ENCODE assay signal across 17 mouse cellular contexts in genomic region chr8:104606329-104606728, GRCm38 (mm10). TPM values are rescaled to one million over a fixed set of nuclear protein-coding genes. Genes with fewer than 3 reads are reported as not detected.
A peak's percentile ranks its signal among the peaks of the same experiment; 100 is the strongest.
DNase-seq lines count a peak whose midpoint lies in the region; ATAC-seq and TF ChIP-seq lines count a peak whose summit lies in the region.
"Had no signal": no experiment of that assay in that cellular context is flagged by ENCODE, and none has a peak within 500 bp of the region (broad histone marks: within the 10 kb centered on the region; RNA-seq: fewer than 3 reads in every experiment).

No protein-coding gene starts in this region.

- H3K4me3 ChIP-seq in heart, adult 2 months, result no peak overlapping the region
- H3K4me3 ChIP-seq in midbrain, embryonic 11.5 days (ENCODE audit: low read depth, low read length), result no peak overlapping the region
- H3K4me3 ChIP-seq in midbrain, embryonic 10.5 days, result no peak overlapping the region
- H3K4me3 ChIP-seq in heart, embryonic 15.5 days, result no peak overlapping the region
- H3K4me3 ChIP-seq in stomach, embryonic 16.5 days (replicated peaks; ENCODE audit: low read length), result no peak overlapping the region
- H3K4me3 ChIP-seq: midbrain, embryonic 15.5 days; neural tube, embryonic 13.5 days had no signal

- no peak for ATAC-seq in midbrain, embryonic 11.5 days (ENCODE audit: low FRiP score)
- no peak; the same call in 1 of the 2 replicates for ATAC-seq in heart, embryonic 15.5 days (replicated peaks; ENCODE audit: insufficient number of reproducible peaks, insufficient read depth, low FRiP score, low read depth)
- peak; percentile 50; the same call in 1 of the 2 replicates for ATAC-seq in stomach, embryonic 16.5 days (ENCODE audit: insufficient read depth, low FRiP score)
- ATAC-seq: hindbrain, embryonic 16.5 days; midbrain, embryonic 15.5 days had no signal

- TF ChIP-seq CTCF in heart, adult 2 months (IDR thresholded peaks at IDR 0.05), result no peak

- no peaks in the 10 kb centered on the region for H3K79me2 ChIP-seq in heart, adult 2 months (replicated peaks; ENCODE audit: control insufficient read depth, insufficient read depth, low read length)

- TF ChIP-seq EP300 in heart, adult 2 months (IDR thresholded peaks at IDR 0.05; ENCODE audit: insufficient read depth, low read depth, low read length), result no peak

- no peak for TF ChIP-seq POLR2A in heart, adult 2 months (IDR thresholded peaks at IDR 0.05; ENCODE audit: insufficient read depth, low read depth, low read length)

- intact Hi-C loops in heart, adult 2 months (cut with DNase I), result no loop called here

- WGBS in heart, adult 2 months, result 12% methylated on average over 6 of the region's 6 CpGs
- 56% methylated on average over 6 of the region's 6 CpGs for WGBS in midbrain, embryonic 11.5 days
- WGBS in midbrain, embryonic 10.5 days, result 53% methylated on average over 6 of the region's 6 CpGs
- 9% methylated on average over 6 of the region's 6 CpGs for WGBS in heart, embryonic 15.5 days
- 38% methylated on average over 6 of the region's 6 CpGs for WGBS in stomach, embryonic 16.5 days

- no peak overlapping the region for H3K9ac ChIP-seq in heart, adult 2 months (ENCODE audit: low read depth, low read length)
- H3K9ac ChIP-seq in midbrain, embryonic 11.5 days (ENCODE audit: low read length), result no peak overlapping the region
- peak overlapping the region; percentile 15; the same call in 1 of the 2 replicates for H3K9ac ChIP-seq in heart, embryonic 15.5 days
- no peak overlapping the region for H3K9ac ChIP-seq in stomach, embryonic 16.5 days (ENCODE audit: low read length)
- H3K9ac ChIP-seq: lung, embryonic 14.5 days; midbrain, embryonic 15.5 days; neural tube, embryonic 13.5 days had no signal

- no peaks in the 10 kb centered on the region for H3K9me3 ChIP-seq in midbrain, embryonic 11.5 days (ENCODE audit: control insufficient read depth, low read length)
- no peaks in the 10 kb centered on the region for H3K9me3 ChIP-seq in midbrain, embryonic 10.5 days (replicated peaks)
- H3K9me3 ChIP-seq in heart, embryonic 15.5 days (replicated peaks), result no peaks in the 10 kb centered on the region
- H3K9me3 ChIP-seq in stomach, embryonic 16.5 days (replicated peaks; ENCODE audit: control insufficient read depth, low read length), result no peaks in the 10 kb centered on the region
- H3K9me3 ChIP-seq: midbrain, embryonic 15.5 days; neural tube, embryonic 13.5 days had no signal

- peaks cover 9% of the 10 kb centered on the region for H3K4me1 ChIP-seq in heart, adult 2 months (ENCODE audit: control insufficient read depth, insufficient read depth, low read length)
- no peaks in the 10 kb centered on the region for H3K4me1 ChIP-seq in midbrain, embryonic 11.5 days (ENCODE audit: control insufficient read depth, insufficient read depth, low read length)
- H3K4me1 ChIP-seq in midbrain, embryonic 10.5 days, result peaks cover 16% of the 10 kb centered on the region
- H3K4me1 ChIP-seq in heart, embryonic 15.5 days (replicated peaks), result peaks cover 83% of the 10 kb centered on the region
- H3K4me1 ChIP-seq in stomach, embryonic 16.5 days (ENCODE audit: control insufficient read depth, insufficient read depth, low read length), result peaks cover 4% of the 10 kb centered on the region

- H3K4me2 ChIP-seq in midbrain, embryonic 11.5 days, result no peak overlapping the region
- H3K4me2 ChIP-seq in heart, embryonic 15.5 days, result no peak overlapping the region
- H3K4me2 ChIP-seq in stomach, embryonic 16.5 days (ENCODE audit: low read depth, low read length), result no peak overlapping the region
- H3K4me2 ChIP-seq: lung, embryonic 14.5 days; midbrain, embryonic 15.5 days; neural tube, embryonic 13.5 days had no signal

- no peaks in the 10 kb centered on the region for H3K27me3 ChIP-seq in heart, adult 2 months (ENCODE audit: control insufficient read depth, insufficient read depth, low read length)
- H3K27me3 ChIP-seq in midbrain, embryonic 11.5 days (ENCODE audit: control insufficient read depth, insufficient read depth, low read length), result no peaks in the 10 kb centered on the region
- H3K27me3 ChIP-seq in midbrain, embryonic 10.5 days (ENCODE audit: low read depth, poor library complexity, severe bottlenecking), result peaks cover 8% of the 10 kb centered on the region
- H3K27me3 ChIP-seq in heart, embryonic 15.5 days, result no peaks in the 10 kb centered on the region
- no peaks in the 10 kb centered on the region for H3K27me3 ChIP-seq in stomach, embryonic 16.5 days (ENCODE audit: control insufficient read depth, insufficient read depth, low read length)

- peak; percentile 29 to 45 for DNase-seq in heart, adult 2 months
- DNase-seq in heart, adult 8-10 months (ENCODE audit: low spot score), result no peak
- DNase-seq in midbrain, embryonic 11.5 days (ENCODE audit: low spot score, missing footprints), result peak; percentile 65
- no peak for DNase-seq in midbrain, embryonic 10.5 days (ENCODE audit: low spot score)
- no peak for DNase-seq in left cerebral cortex, adult 11 months (ENCODE audit: low spot score)
- DNase-seq in layer of hippocampus, postnatal 14 days (ENCODE audit: low spot score in 2 of 2), result no peak
- DNase-seq: adrenal gland, adult 2 months; cerebellum, postnatal 36 days; lung, embryonic 14.5 days had no signal

- H3K27ac ChIP-seq in heart, adult 2 months, result peak overlapping the region; percentile 90
- no peak overlapping the region for H3K27ac ChIP-seq in midbrain, embryonic 11.5 days (ENCODE audit: low read depth, low read length)
- no peak overlapping the region for H3K27ac ChIP-seq in midbrain, embryonic 10.5 days (replicated peaks)
- H3K27ac ChIP-seq in heart, embryonic 15.5 days, result peak overlapping the region; percentile 98
- peak overlapping the region; percentile 19; the same call in 1 of the 2 replicates for H3K27ac ChIP-seq in stomach, embryonic 16.5 days (ENCODE audit: low read length)
- H3K27ac ChIP-seq: midbrain, embryonic 15.5 days; neural tube, embryonic 13.5 days had no signal

- H3K36me3 ChIP-seq in heart, adult 2 months (ENCODE audit: control insufficient read depth, insufficient read depth, low read length), result no peaks in the 10 kb centered on the region; the same call in 1 of the 2 replicates
- H3K36me3 ChIP-seq in midbrain, embryonic 11.5 days (ENCODE audit: control insufficient read depth, insufficient read depth, low read length), result no peaks in the 10 kb centered on the region
- no peaks in the 10 kb centered on the region for H3K36me3 ChIP-seq in midbrain, embryonic 10.5 days
- no peaks in the 10 kb centered on the region for H3K36me3 ChIP-seq in heart, embryonic 15.5 days
- no peaks in the 10 kb centered on the region for H3K36me3 ChIP-seq in stomach, embryonic 16.5 days (ENCODE audit: control insufficient read depth, insufficient read depth, low read length)
- H3K36me3 ChIP-seq: midbrain, embryonic 15.5 days; neural tube, embryonic 13.5 days had no signal

RNA-seq across cellular contexts. Expression of gene Pdp2, which starts 15.1 kb away (rescaled TPM):
- total RNA-seq in heart, adult 2 months (2021), result 10 to 100 TPM; 18.4 to 35.8 TPM
- polyA plus RNA-seq in heart, adult 2 months (2012; rRNA removed), result 10.0 and 18.8 TPM in 2 replicates
- total RNA-seq in heart, adult 8-10 months (2022), result 10 to 100 TPM; 24.1 to 44.1 (median 34.9) TPM
- 17.2 and 17.3 TPM in 2 replicates for polyA plus RNA-seq in midbrain, embryonic 11.5 days (2014; fragmentation: Nextera tagmentation; extraction: Ambion mirVana)
- polyA plus RNA-seq in midbrain, embryonic 10.5 days (2016; fragmentation: Nextera tagmentation; extraction: Ambion mirVana), result 14.3 and 16.5 TPM in 2 replicates
- polyA plus RNA-seq in heart, embryonic 15.5 days (2015; fragmentation: Nextera tagmentation; extraction: Ambion mirVana), result 5.8 and 7.3 TPM in 2 replicates
- polyA plus RNA-seq in stomach, embryonic 16.5 days (2015; fragmentation: Nextera tagmentation; extraction: Ambion mirVana), result 13.3 and 14.1 TPM in 2 replicates
- 1 to 10 TPM; 8.4 to 9.3 TPM for total RNA-seq in layer of hippocampus, postnatal 14 days (2021)

RNA-seq across cellular contexts. Expression of gene Cdh16, which starts 17.9 kb away (rescaled TPM):
- 1 to 10 TPM; 3.3 to 4.3 TPM for total RNA-seq in heart, adult 2 months (2021)
- 7.1 and 11.0 TPM in 2 replicates for polyA plus RNA-seq in heart, adult 2 months (2012; rRNA removed)
- total RNA-seq in heart, adult 8-10 months (2022), result 1 to 10 TPM; 3.7 to 8.2 (median 6.5) TPM
- polyA plus RNA-seq in midbrain, embryonic 11.5 days (2014; fragmentation: Nextera tagmentation; extraction: Ambion mirVana), result not detected in 2 replicates
- not detected in 2 replicates for polyA plus RNA-seq in midbrain, embryonic 10.5 days (2016; fragmentation: Nextera tagmentation; extraction: Ambion mirVana)
- 17.7 and 20.2 TPM in 2 replicates for polyA plus RNA-seq in heart, embryonic 15.5 days (2015; fragmentation: Nextera tagmentation; extraction: Ambion mirVana)
- 1.6 and 2.0 TPM in 2 replicates for polyA plus RNA-seq in stomach, embryonic 16.5 days (2015; fragmentation: Nextera tagmentation; extraction: Ambion mirVana)
- not detected for total RNA-seq in layer of hippocampus, postnatal 14 days (2021)
- total RNA-seq: adrenal gland, adult 2 months; layer of hippocampus, adult 18-20 months; left cerebral cortex, postnatal 14 days had no signal
- polyA plus RNA-seq: adrenal gland, adult 2 months; hindbrain, embryonic 16.5 days; midbrain, embryonic 15.5 days; urinary bladder, adult 2 months had no signal

RNA-seq across cellular contexts. Expression of gene Rrad, which starts 24.8 kb away (rescaled TPM):
- 100 to 1,000 TPM; 123 to 414 TPM for total RNA-seq in heart, adult 2 months (2021)
- polyA plus RNA-seq in heart, adult 2 months (2012; rRNA removed), result 205 and 316 TPM in 2 replicates
- 100 to 1,000 TPM; 215 to 381 (median 317) TPM for total RNA-seq in heart, adult 8-10 months (2022)
- polyA plus RNA-seq in midbrain, embryonic 11.5 days (2014; fragmentation: Nextera tagmentation; extraction: Ambion mirVana), result 2.2 and 3.1 TPM in 2 replicates
- 1.3 and 2.0 TPM in 2 replicates for polyA plus RNA-seq in midbrain, embryonic 10.5 days (2016; fragmentation: Nextera tagmentation; extraction: Ambion mirVana)
- polyA plus RNA-seq in heart, embryonic 15.5 days (2015; fragmentation: Nextera tagmentation; extraction: Ambion mirVana), result 272 and 277 TPM in 2 replicates
- 9.2 and 14.4 TPM in 2 replicates for polyA plus RNA-seq in stomach, embryonic 16.5 days (2015; fragmentation: Nextera tagmentation; extraction: Ambion mirVana)
- 1 to 10 TPM; 2.1 to 3.3 TPM for total RNA-seq in layer of hippocampus, postnatal 14 days (2021)

RNA-seq across cellular contexts. Expression of gene Ciao2b, which starts 35.4 kb away (rescaled TPM):
- total RNA-seq in heart, adult 2 months (2021), result 10 to 100 TPM; 63.9 to 66.9 TPM
- polyA plus RNA-seq in heart, adult 2 months (2012; rRNA removed), result 51.6 and 58.1 TPM in 2 replicates
- total RNA-seq in heart, adult 8-10 months (2022), result 10 to 100 TPM; 65.5 to 84.7 (median 73.7) TPM
- 95.2 and 95.7 TPM in 2 replicates for polyA plus RNA-seq in midbrain, embryonic 11.5 days (2014; fragmentation: Nextera tagmentation; extraction: Ambion mirVana)
- polyA plus RNA-seq in midbrain, embryonic 10.5 days (2016; fragmentation: Nextera tagmentation; extraction: Ambion mirVana), result 107 and 110 TPM in 2 replicates
- polyA plus RNA-seq in heart, embryonic 15.5 days (2015; fragmentation: Nextera tagmentation; extraction: Ambion mirVana), result 158 and 190 TPM in 2 replicates
- 92.6 and 93.6 TPM in 2 replicates for polyA plus RNA-seq in stomach, embryonic 16.5 days (2015; fragmentation: Nextera tagmentation; extraction: Ambion mirVana)
- 10 to 100 TPM; 26.1 to 28.2 TPM for total RNA-seq in layer of hippocampus, postnatal 14 days (2021)

Comparison
In these comparisons a context has a peak if more than half of its experiments do, and no peak if none do; other contexts are left out.
1. DNase-seq: peak in heart, adult 2 months (2 of 2) and midbrain, embryonic 11.5 days (single experiment); none in heart, adult 8-10 months (single experiment), midbrain, embryonic 10.5 days (single experiment), left cerebral cortex, adult 11 months (single experiment) and layer of hippocampus, postnatal 14 days (0 of 2).
2. H3K27ac ChIP-seq: peak in heart, adult 2 months (single experiment), heart, embryonic 15.5 days (single experiment) and stomach, embryonic 16.5 days (single experiment); none in midbrain, embryonic 11.5 days (single experiment) and midbrain, embryonic 10.5 days (single experiment).
3. RNA of gene Rrad, which starts 24.8 kb away (polyA plus RNA-seq): 272 to 277 TPM in heart, embryonic 15.5 days and 205 to 316 TPM in heart, adult 2 months; 9.2 to 14.4 TPM in stomach, embryonic 16.5 days, 2.2 to 3.1 TPM in midbrain, embryonic 11.5 days and 1.3 to 2.0 TPM in midbrain, embryonic 10.5 days; every median in the first group is over 10 times any median in the second.